Mouse (Mus musculus): ENCODE data around the gene Mpc1.

DNA sequence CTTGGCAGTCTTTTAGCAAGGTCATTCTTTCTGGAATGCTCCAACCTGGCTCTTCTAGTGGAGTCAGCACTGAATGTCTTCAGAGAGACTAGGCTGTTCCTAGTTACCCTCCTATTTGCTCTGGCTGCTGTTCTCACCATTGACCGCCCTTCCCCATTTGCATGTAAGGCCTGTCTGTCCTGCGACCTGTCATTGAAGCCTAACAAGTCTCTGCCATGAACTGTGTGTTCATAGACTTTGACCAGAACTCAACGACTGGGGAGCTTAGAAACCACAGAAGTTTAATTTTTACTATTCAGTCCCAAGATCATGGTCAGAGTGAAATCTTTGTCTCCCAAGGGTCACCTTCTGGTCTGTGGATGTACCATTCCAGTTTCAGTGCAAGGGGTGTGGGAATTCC lies 31.3 kb downstream of the Mpc1 start:
- no peak for TF ChIP-seq CTCF (IDR thresholded peaks at IDR 0.05; ENCODE audit: low read depth, low read length)
- no peak for TF ChIP-seq POLR2A (IDR thresholded peaks at IDR 0.05; ENCODE audit: extremely low read depth, insufficient read depth, low read length)

Measured in liver, adult 2 months (tissue).